Mouse (Mus musculus): ENCODE data around the gene Gmfb. TPM values are rescaled to one million over a fixed set of nuclear protein-coding genes. Genes with fewer than 3 reads are reported as not detected.

Gene Gmfb
- total and polyA plus RNA-seq, 3 experiments = 27.2 to 97.6 (median 70.1) TPM

DNA sequence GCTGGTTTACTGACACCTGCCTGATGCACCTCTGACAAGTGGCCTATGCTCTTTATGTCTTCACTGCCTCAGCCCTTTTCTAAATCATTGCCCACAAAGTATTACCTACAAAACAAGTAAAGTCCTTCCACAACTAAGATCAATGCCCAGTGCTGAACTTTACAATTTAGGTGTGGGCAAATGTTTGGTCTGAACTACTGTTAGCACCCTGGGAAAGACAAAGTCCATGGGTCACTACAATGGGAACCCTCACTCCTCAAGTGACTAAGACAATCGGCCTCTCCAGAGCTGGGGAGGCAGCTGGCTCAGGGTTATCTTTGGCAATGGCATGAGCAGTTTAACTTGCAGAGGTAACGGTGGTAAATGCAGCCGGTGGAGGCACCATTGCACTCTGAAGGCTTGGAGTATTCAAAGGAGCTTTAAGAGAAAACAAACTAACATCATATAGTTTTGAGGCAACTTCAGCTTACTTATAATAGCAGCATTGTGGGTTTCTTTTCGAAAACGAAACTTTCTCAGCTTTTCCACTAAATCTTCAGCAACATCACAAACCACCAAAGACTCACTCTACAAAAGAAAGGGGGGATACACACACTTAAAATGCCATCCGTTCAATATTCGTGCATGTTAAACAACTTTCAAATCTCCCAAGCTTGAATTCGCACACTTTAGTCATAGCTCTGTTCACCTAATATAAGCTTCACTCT is 5.0 kb downstream of the Gmfb start:
- Histone ChIP-seq H3K4me1 (ENCODE audit: control insufficient read depth in 1 of 2, insufficient read depth in 2 of 2) (peaks cover 10 to 40% of the 10 kb centered on the region in 2 experiments), H3K27ac (ENCODE audit: insufficient read depth, low read depth) (no peak overlapping the region), H3K9ac (ENCODE audit: insufficient read depth, low read depth) (no peak overlapping the region), H3K36me3 (replicated peaks in 1 of 2; ENCODE audit: control insufficient read depth in 1 of 2, insufficient read depth in 1 of 2, low read length in 1 of 2) (peaks cover 34 to 52% of the 10 kb centered on the region in 2 experiments), H3K27me3 (replicated peaks) (no peaks in the 10 kb centered on the region), H3K79me2 (replicated peaks; ENCODE audit: control insufficient read depth, extremely low read depth, insufficient read depth, poor library complexity, severe bottlenecking) (peaks cover 34% of the 10 kb centered on the region), H3K4me2 (ENCODE audit: insufficient read depth, low read depth, poor library complexity, severe bottlenecking) (peak overlapping the region; percentile 49), H3K4me3 (replicated peaks in 1 of 3; ENCODE audit: low read depth in 2 of 3, low read length in 2 of 3, poor library complexity in 1 of 3) (no peak overlapping the region), H3K9me3 (replicated peaks; ENCODE audit: low read length) (no peaks in the 10 kb centered on the region)
- in situ Hi-C loops (cut with MboI; ENCODE audit: low pct_ligation_motif_present, low pct_unique_long_range_greater_than_20kb, low sequenced_read_pairs) (no loop called here), dilution Hi-C loops (cut with MboI; ENCODE audit: extremely low pct_ligation_motif_present, extremely low pct_unique_long_range_greater_than_20kb, low sequenced_read_pairs) (no loop called here)
- peak; percentile 65; the same call in 1 of the 2 replicates for TF ChIP-seq MEF2A (IDR thresholded peaks at IDR 0.05; ENCODE audit: borderline replicate concordance, low read depth, low read length)
- no peak for TF ChIP-seq MXI1 (IDR thresholded peaks at IDR 0.05; ENCODE audit: low read depth, low read length)
- no peak for TF ChIP-seq HCFC1 (IDR thresholded peaks at IDR 0.05; ENCODE audit: low read depth, low read length)
- no peak for TF ChIP-seq TBP (conservative IDR thresholded peaks at IDR 0.05; ENCODE audit: low read depth, low read length)
- TF ChIP-seq MYC (IDR thresholded peaks at IDR 0.05; ENCODE audit: low read depth, low read length) = no peak
- no peak for TF ChIP-seq ZNF384 (IDR thresholded peaks at IDR 0.05; ENCODE audit: low read depth, low read length)
- no peak for TF ChIP-seq SIN3A (IDR thresholded peaks at IDR 0.05; ENCODE audit: low read length)
- TF ChIP-seq ELF1 (IDR thresholded peaks at IDR 0.05; ENCODE audit: low read depth, low read length) = no peak
- no peak for TF ChIP-seq POLR2AphosphoS2 (IDR thresholded peaks at IDR 0.05; ENCODE audit: low read depth, low read length)
- no peak for TF ChIP-seq UBTF (IDR thresholded peaks at IDR 0.05; ENCODE audit: low read depth, low read length)
- no peak for TF ChIP-seq NRF1 (IDR thresholded peaks at IDR 0.05; ENCODE audit: low read depth, low read length)
- TF ChIP-seq MAX (IDR thresholded peaks at IDR 0.05; ENCODE audit: low read length) = no peak
- TF ChIP-seq E2F4 (IDR thresholded peaks at IDR 0.05; ENCODE audit: insufficient replicate concordance, low read depth, low read length) = no peak
- TF ChIP-seq MAFK (IDR thresholded peaks at IDR 0.05; ENCODE audit: insufficient replicate concordance, low read length) = no peak
- TF ChIP-seq NELFE (IDR thresholded peaks at IDR 0.05; ENCODE audit: low read depth, low read length) = no peak
- TF ChIP-seq POLR2A (IDR thresholded peaks at IDR 0.05; ENCODE audit: low read depth, low read length) = no peak
- TF ChIP-seq USF2 (conservative IDR thresholded peaks at IDR 0.05; ENCODE audit: low read depth, low read length) = no peak
- peak; percentile 59 for TF ChIP-seq EP300 (IDR thresholded peaks at IDR 0.05; ENCODE audit: low read length)
- no peak for TF ChIP-seq RCOR1 (conservative IDR thresholded peaks at IDR 0.05; ENCODE audit: low read depth, low read length)
- no peak for TF ChIP-seq CHD1 (IDR thresholded peaks at IDR 0.05; ENCODE audit: low read depth, low read length)
- TF ChIP-seq PAX5 (IDR thresholded peaks at IDR 0.05; ENCODE audit: low read length) = no peak
- TF ChIP-seq ZKSCAN1 (IDR thresholded peaks at IDR 0.05; ENCODE audit: borderline replicate concordance, low read depth, low read length) = no peak
- no peak for TF ChIP-seq JUND (conservative IDR thresholded peaks at IDR 0.05; ENCODE audit: low read depth, low read length)
- no peak for TF ChIP-seq CHD2 (IDR thresholded peaks at IDR 0.05; ENCODE audit: low read length)
- peak; percentile 40; the same call in 1 of the 2 replicates for TF ChIP-seq ETS1 (conservative IDR thresholded peaks at IDR 0.05; ENCODE audit: low read depth, low read length)
- TF ChIP-seq CTCF (conservative IDR thresholded peaks at IDR 0.05 in 1 of 2, IDR thresholded peaks at IDR 0.05 in 1 of 2; ENCODE audit: low read depth in 2 of 2, low read length in 2 of 2) = no peak
- TF ChIP-seq JUN (IDR thresholded peaks at IDR 0.05; ENCODE audit: insufficient read depth, low read depth, low read length) = peak; percentile 27; the same call in 1 of the 2 replicates
- no peak for TF ChIP-seq GABPA (IDR thresholded peaks at IDR 0.05; ENCODE audit: insufficient replicate concordance, low read depth, low read length)
- TF ChIP-seq TCF12 (IDR thresholded peaks at IDR 0.05; ENCODE audit: low read depth, low read length) = no peak
- TF ChIP-seq BHLHE40 (IDR thresholded peaks at IDR 0.05; ENCODE audit: low read depth, low read length) = no peak
- no peak for TF ChIP-seq RAD21 (IDR thresholded peaks at IDR 0.05; ENCODE audit: low read depth, low read length)
- TF ChIP-seq USF1 (IDR thresholded peaks at IDR 0.05; ENCODE audit: low read depth, low read length) = no peak
- no peak for TF ChIP-seq MAZ (IDR thresholded peaks at IDR 0.05; ENCODE audit: low read depth, low read length)
- TF ChIP-seq ZC3H11A (IDR thresholded peaks at IDR 0.05; ENCODE audit: low read depth, low read length) = no peak
- no peak for TF ChIP-seq SMC3 (IDR thresholded peaks at IDR 0.05; ENCODE audit: low read depth, low read length)
- TF ChIP-seq ZMIZ1 (IDR thresholded peaks at IDR 0.05; ENCODE audit: low read depth, low read length) = no peak
- peak; percentile 75 for TF ChIP-seq IRF4 (IDR thresholded peaks at IDR 0.05; ENCODE audit: low read depth, low read length)
- TF ChIP-seq KAT2A (IDR thresholded peaks at IDR 0.05; ENCODE audit: insufficient replicate concordance, low read length) = no peak
- no peak for DNase-seq (ENCODE audit: extremely low read depth)

All from CH12.LX (cell line).